Mouse (Mus musculus) urinary bladder, adult 2 months (tissue): ENCODE measurements around the gene Fat3. TPM values are rescaled to one million over a fixed set of nuclear protein-coding genes. Genes with fewer than 3 reads are reported as not detected.

Source experiments
- DNase-seq: peaks from one replicate; pipeline ENCODE4 v3.0.0; 2022; ENCODE audit warnings: low spot score
- polyA plus RNA-seq: library from polyadenylated mRNA; depleted of rRNA; stranded (reverse); fragments of >200 nt; gene quantifications from 2 replicates; pipeline ENCODE4 v1.2.3, GENCODE M21; 2012

Fat3 gene
- polyA plus RNA-seq, 1 experiment = 1.5 TPM

DNA sequence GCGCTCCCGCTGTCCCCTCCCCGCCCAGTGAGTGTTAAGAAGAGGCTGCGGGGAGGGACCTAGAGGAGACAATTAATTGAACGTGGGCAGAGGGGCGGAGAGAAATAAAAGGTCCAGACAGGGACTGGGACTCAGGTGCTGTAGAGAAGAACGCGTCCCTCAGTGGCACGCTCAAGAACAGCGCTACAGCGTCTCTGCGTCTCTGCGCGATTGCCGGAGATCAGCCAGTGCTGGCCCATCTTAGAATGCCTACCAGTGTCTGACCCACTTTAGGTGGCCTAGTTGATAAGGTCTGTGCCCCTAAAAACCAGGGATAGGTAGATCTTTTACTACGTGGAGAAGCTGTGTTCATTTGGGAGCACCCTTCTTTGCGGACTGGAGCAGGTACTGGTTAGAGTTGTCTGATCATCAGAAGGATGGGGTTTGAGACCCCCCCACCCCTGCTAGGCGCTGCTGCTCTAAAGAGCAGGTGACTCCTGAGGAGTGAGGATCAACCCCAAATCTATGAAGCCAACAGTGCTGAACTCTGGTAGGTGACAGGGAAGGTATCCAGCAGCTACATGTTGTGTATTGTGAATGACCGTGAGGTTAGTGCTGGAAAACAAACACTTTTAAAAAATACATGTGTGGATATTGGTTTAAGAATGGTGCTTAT lies 626.5 kb downstream of the Fat3 start, which contains the start of gene Mtnr1b:
Gene Mtnr1b (minus strand): TSS at position 51 of the 655 bp plus-strand sequence.
- no peak for DNase-seq

DNA sequence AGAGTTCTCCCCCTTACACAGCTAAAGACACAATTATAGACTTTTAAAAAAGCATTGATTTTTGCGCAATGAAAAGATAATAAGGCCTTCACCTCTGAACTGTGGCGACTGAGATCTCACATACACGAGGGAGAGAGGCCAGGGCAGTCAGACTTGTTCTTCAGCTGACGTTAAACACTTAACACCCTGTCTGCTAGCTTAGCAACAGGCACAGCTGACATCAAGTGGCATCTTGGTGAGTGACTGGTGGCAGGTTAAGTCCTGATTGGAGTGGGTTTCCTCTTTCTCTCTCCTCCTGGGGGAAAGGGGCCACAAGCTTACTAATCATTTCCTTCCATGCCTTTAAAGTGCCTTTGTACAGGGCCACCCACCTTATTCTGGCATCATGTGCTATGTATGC lies 631.1 kb downstream of the Fat3 start:
- DNase-seq = no peak

DNA sequence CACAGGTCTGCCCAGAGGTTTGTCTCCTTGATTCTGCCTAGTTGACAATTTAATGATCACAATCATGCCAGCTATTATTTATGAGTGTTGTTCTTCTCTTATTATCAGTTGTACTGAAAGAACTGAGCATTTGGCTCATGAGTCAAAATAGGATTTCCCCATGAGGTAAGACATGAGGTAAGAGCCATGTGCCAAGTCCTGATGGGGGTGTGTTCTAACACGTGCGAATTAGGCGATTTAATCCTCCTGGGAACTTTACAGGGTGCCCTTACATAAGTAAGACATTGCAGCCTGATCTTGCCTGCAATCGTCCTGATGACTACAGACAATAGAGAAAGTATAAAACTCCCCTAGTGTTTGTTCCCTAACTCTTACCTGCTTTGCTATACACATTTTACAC lies 631.6 kb downstream of the Fat3 start:
- no peak for DNase-seq

GRCm38 (mm10) chr9:15866280-15867072 lies 634.6 kb downstream of the Fat3 start:
- DNase-seq = no peak

GRCm38 (mm10) chr9:15861402-15861801 lies 639.7 kb downstream of the Fat3 start:
- no peak for DNase-seq
